Mouse (Mus musculus): Measurements from ENCODE around the gene Itga8.

DNA sequence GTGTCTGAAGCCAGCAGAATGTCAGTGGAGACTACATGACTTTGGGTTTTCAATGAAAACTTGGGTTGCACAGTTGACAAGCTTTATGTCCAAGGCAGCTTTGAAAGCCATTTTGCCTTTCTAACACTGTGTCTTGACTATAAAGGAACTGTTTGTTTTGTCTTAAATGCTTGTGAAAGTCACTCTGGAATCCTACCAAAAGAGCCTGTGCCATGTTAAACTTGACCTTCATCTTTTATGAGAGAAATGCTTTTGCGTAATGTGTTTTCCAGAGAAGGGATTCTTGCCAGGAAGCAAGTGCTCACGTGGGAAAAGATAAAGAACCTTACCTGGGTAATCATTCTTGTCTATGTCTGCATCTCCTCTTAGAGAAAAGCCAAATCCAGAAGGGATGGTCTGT is 72.0 kb downstream of the Itga8 start:
- TF ChIP-seq CTCF (IDR thresholded peaks at IDR 0.05; ENCODE audit: borderline replicate concordance, control insufficient read depth, extremely low read depth, insufficient read depth, low read length, poor library complexity) (no peak), POLR2A (IDR thresholded peaks at IDR 0.05; ENCODE audit: control insufficient read depth, extremely low read depth, insufficient read depth, low read length, poor library complexity) (no peak)

Measured in thymus, adult 2 months (tissue).